Mouse (Mus musculus) liver, embryonic 14.5 days (tissue): ENCODE data around the gene Tent4b.

Experiments used
- CTCF ChIP-seq: IDR thresholded peaks from 2 replicates; pipeline ENCODE4 v1.5.1; 2016; ENCODE audit warnings: antibody characterized with exemption, low read depth, control low read depth
- EP300 ChIP-seq: IDR thresholded peaks from 2 replicates; pipeline ENCODE4 v1.6.1; 2016; ENCODE audit warnings: antibody characterized with exemption, low read depth

DNA sequence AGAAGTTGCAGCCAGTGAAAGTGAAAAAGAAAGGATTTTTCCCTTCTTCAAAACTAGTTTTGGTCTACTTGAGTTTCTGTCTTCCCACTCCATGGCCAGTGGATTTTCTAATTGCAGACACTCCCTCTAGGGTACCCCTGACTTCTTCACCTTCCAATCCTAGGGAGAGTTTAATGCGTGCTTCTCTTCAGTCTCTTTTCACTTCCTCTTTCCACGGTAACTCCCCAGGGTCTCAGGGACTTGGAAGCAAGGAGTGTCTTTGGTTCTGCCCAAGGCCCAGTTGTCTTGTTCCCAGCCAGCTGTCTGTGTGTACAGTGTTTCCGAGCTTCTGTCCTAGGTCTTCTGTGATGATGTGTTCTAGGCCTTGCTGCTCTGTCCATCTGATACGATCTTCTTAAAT is 42.9 kb downstream of the Tent4b start:
- no peak for TF ChIP-seq CTCF
- no peak for TF ChIP-seq EP300
